Mouse (Mus musculus): ENCODE measurements around the gene Pclo. TPM values are rescaled to one million over a fixed set of nuclear protein-coding genes. Genes with fewer than 3 reads are reported as not detected.

Pclo gene
- polyA plus RNA-seq, 1 experiment from 2014 or later: 7.7 TPM

GRCm38 (mm10) chr5:14591479-14591878 lies 76.8 kb downstream of the Pclo start:
- Histone ChIP-seq H3K4me3 (no peak overlapping the region), H3K36me3 (0 out of 2 replicates have a peak, but pooled peaks cover 2% of the 10 kb centered on the region), H3K4me2 (no peak overlapping the region), H3K27me3 (no peaks in the 10 kb centered on the region), H3K9me3 (no peaks in the 10 kb centered on the region), H3K4me1 (replicated peaks) (no peaks in the 10 kb centered on the region), H3K9ac (no peak overlapping the region), H3K27ac (replicated peaks) (no peak overlapping the region)
- no peak for ATAC-seq (ENCODE audit: low read depth)
- WGBS: 79% methylated on average over 3 of the region's 3 CpGs

- H3K27ac ChIP-seq (replicated peaks): no peak overlapping the region
- H3K4me1 ChIP-seq (replicated peaks): no peaks in the 10 kb centered on the region
- H3K9ac ChIP-seq: no peak overlapping the region
- H3K9me3 ChIP-seq: no peaks in the 10 kb centered on the region
- WGBS: 75% methylated on average over 2 of the region's 2 CpGs
- no peak for ATAC-seq (ENCODE audit: low read depth)
- no peak overlapping the region for H3K4me3 ChIP-seq
- no peak overlapping the region for H3K4me2 ChIP-seq
- H3K36me3 ChIP-seq: no peaks in the 10 kb centered on the region
- no peaks in the 10 kb centered on the region for H3K27me3 ChIP-seq
Measured at GRCm38 (mm10) chr5:14595426-14596013, 80.8 kb downstream of the Pclo start.

- WGBS: 65% methylated on average over 1 of the region's 1 CpGs
- Histone ChIP-seq H3K4me3 (no peak overlapping the region), H3K4me2 (no peak overlapping the region), H3K9ac (no peak overlapping the region), H3K27ac (replicated peaks) (no peak overlapping the region), H3K4me1 (replicated peaks) (no peaks in the 10 kb centered on the region), H3K9me3 (no peaks in the 10 kb centered on the region), H3K36me3 (no peaks in the 10 kb centered on the region), H3K27me3 (no peaks in the 10 kb centered on the region)
- no peak for ATAC-seq (ENCODE audit: low read depth)
Measured at GRCm38 (mm10) chr5:14608318-14608717, 93.6 kb downstream of the Pclo start.

GRCm38 (mm10) chr5:14621146-14621545 lies 106.4 kb downstream of the Pclo start:
- no peaks in the 10 kb centered on the region for H3K36me3 ChIP-seq
- no peaks in the 10 kb centered on the region for H3K27me3 ChIP-seq
- no peaks in the 10 kb centered on the region for H3K4me1 ChIP-seq (replicated peaks)
- H3K9ac ChIP-seq: no peak overlapping the region
- no peak for ATAC-seq (ENCODE audit: low read depth)
- no peak overlapping the region for H3K4me2 ChIP-seq
- H3K4me3 ChIP-seq: no peak overlapping the region
- 84% methylated on average over 7 of the region's 7 CpGs for WGBS
- no peaks in the 10 kb centered on the region for H3K9me3 ChIP-seq
- no peak overlapping the region for H3K27ac ChIP-seq (replicated peaks)

GRCm38 (mm10) chr5:14623360-14623759 lies 108.6 kb downstream of the Pclo start:
- H3K27ac ChIP-seq (replicated peaks): no peak overlapping the region
- H3K36me3 ChIP-seq: no peaks in the 10 kb centered on the region
- H3K4me2 ChIP-seq: no peak overlapping the region
- no peaks in the 10 kb centered on the region for H3K4me1 ChIP-seq (replicated peaks)
- H3K9me3 ChIP-seq: no peaks in the 10 kb centered on the region
- H3K4me3 ChIP-seq: no peak overlapping the region
- H3K9ac ChIP-seq: no peak overlapping the region
- WGBS: 78% methylated on average over 7 of the region's 7 CpGs
- no peaks in the 10 kb centered on the region for H3K27me3 ChIP-seq
- no peak for ATAC-seq (ENCODE audit: low read depth)

- Histone ChIP-seq H3K9me3 (no peaks in the 10 kb centered on the region), H3K4me1 (replicated peaks) (no peaks in the 10 kb centered on the region), H3K4me2 (no peak overlapping the region), H3K36me3 (no peaks in the 10 kb centered on the region), H3K4me3 (no peak overlapping the region), H3K27ac (replicated peaks) (no peak overlapping the region), H3K9ac (no peak overlapping the region), H3K27me3 (no peaks in the 10 kb centered on the region)
- WGBS: 93% methylated on average over 1 of the region's 1 CpGs
- no peak for ATAC-seq (ENCODE audit: low read depth)
Measured at GRCm38 (mm10) chr5:14641260-14641659, 126.5 kb downstream of the Pclo start.

- no peak overlapping the region for H3K4me2 ChIP-seq
- H3K27ac ChIP-seq (replicated peaks): no peak overlapping the region
- no peak for ATAC-seq (ENCODE audit: low read depth)
- WGBS: 88% methylated on average over 3 of the region's 3 CpGs
- H3K9me3 ChIP-seq: no peaks in the 10 kb centered on the region
- no peaks in the 10 kb centered on the region for H3K27me3 ChIP-seq
- no peaks in the 10 kb centered on the region for H3K4me1 ChIP-seq (replicated peaks)
- no peak overlapping the region for H3K9ac ChIP-seq
- H3K4me3 ChIP-seq: no peak overlapping the region
- no peaks in the 10 kb centered on the region for H3K36me3 ChIP-seq
Measured at GRCm38 (mm10) chr5:14645856-14646255, 131.1 kb downstream of the Pclo start.

GRCm38 (mm10) chr5:14660637-14661036 lies 145.9 kb downstream of the Pclo start:
- Histone ChIP-seq H3K4me1 (replicated peaks) (no peaks in the 10 kb centered on the region), H3K36me3 (no peaks in the 10 kb centered on the region), H3K27ac (replicated peaks) (no peak overlapping the region), H3K9me3 (no peaks in the 10 kb centered on the region), H3K27me3 (no peaks in the 10 kb centered on the region), H3K9ac (no peak overlapping the region), H3K4me3 (no peak overlapping the region), H3K4me2 (no peak overlapping the region)
- ATAC-seq (ENCODE audit: low read depth): no peak
- 63% methylated on average over 1 of the region's 1 CpGs for WGBS

GRCm38 (mm10) chr5:14662180-14662579 lies 147.5 kb downstream of the Pclo start:
- Histone ChIP-seq H3K9ac (no peak overlapping the region), H3K27ac (replicated peaks) (no peak overlapping the region), H3K4me1 (replicated peaks) (no peaks in the 10 kb centered on the region), H3K9me3 (no peaks in the 10 kb centered on the region), H3K4me3 (no peak overlapping the region), H3K36me3 (no peaks in the 10 kb centered on the region), H3K27me3 (no peaks in the 10 kb centered on the region), H3K4me2 (no peak overlapping the region)
- no peak for ATAC-seq (ENCODE audit: low read depth)
- whole genome bisulfite sequencing: 86% methylated on average over 1 of the region's 1 CpGs

- Histone ChIP-seq H3K27ac (replicated peaks) (no peak overlapping the region), H3K9ac (no peak overlapping the region), H3K36me3 (no peaks in the 10 kb centered on the region), H3K9me3 (no peaks in the 10 kb centered on the region), H3K4me3 (no peak overlapping the region), H3K4me2 (no peak overlapping the region), H3K27me3 (no peaks in the 10 kb centered on the region), H3K4me1 (replicated peaks) (no peaks in the 10 kb centered on the region)
- 97% methylated on average over 1 of the region's 1 CpGs for WGBS
- no peak for ATAC-seq (ENCODE audit: low read depth)
Measured at GRCm38 (mm10) chr5:14662603-14663002, 147.9 kb downstream of the Pclo start.

GRCm38 (mm10) chr5:14680419-14680818 lies 165.7 kb downstream of the Pclo start:
- 97% methylated on average over 6 of the region's 6 CpGs for WGBS

GRCm38 (mm10) chr5:14691995-14692394 lies 177.3 kb downstream of the Pclo start:
- Histone ChIP-seq H3K9me3 (no peaks in the 10 kb centered on the region), H3K4me1 (replicated peaks) (no peaks in the 10 kb centered on the region), H3K27me3 (no peaks in the 10 kb centered on the region), H3K36me3 (no peaks in the 10 kb centered on the region), H3K27ac (replicated peaks) (no peak overlapping the region), H3K4me2 (no peak overlapping the region), H3K4me3 (no peak overlapping the region), H3K9ac (no peak overlapping the region)
- WGBS: 56% methylated on average over 2 of the region's 2 CpGs
- no peak for ATAC-seq (ENCODE audit: low read depth)

More at GRCm38 (mm10) chr5:14680419-14680818, 165.7 kb downstream of the Pclo start:
- Histone ChIP-seq H3K4me1 (replicated peaks) (no peaks in the 10 kb centered on the region), H3K4me2 (no peak overlapping the region), H3K9me3 (peaks cover 5% of the 10 kb centered on the region; the same call in 1 of the 2 replicates), H3K27me3 (no peaks in the 10 kb centered on the region), H3K9ac (no peak overlapping the region), H3K27ac (replicated peaks) (no peak overlapping the region), H3K4me3 (no peak overlapping the region), H3K36me3 (peaks cover 65% of the 10 kb centered on the region)
- ATAC-seq (ENCODE audit: low read depth): no peak

- Histone ChIP-seq H3K9me3 (no peaks in the 10 kb centered on the region), H3K4me3 (no peak overlapping the region), H3K9ac (no peak overlapping the region), H3K27me3 (no peaks in the 10 kb centered on the region), H3K4me1 (replicated peaks) (no peaks in the 10 kb centered on the region), H3K27ac (replicated peaks) (no peak overlapping the region), H3K36me3 (no peaks in the 10 kb centered on the region), H3K4me2 (no peak overlapping the region)
- ATAC-seq (ENCODE audit: low read depth): no peak
- WGBS: 70% methylated on average over 2 of the region's 2 CpGs
Measured at GRCm38 (mm10) chr5:14696745-14697144, 182.0 kb downstream of the Pclo start.
